1 mouse cellular context compared by ENCODE assay signal in genomic region chr1:74335033-74335432, GRCm38 (mm10).
TF ChIP-seq lines count a peak whose summit lies in the region.

No protein-coding gene starts in this region.

TF ChIP-seq in CH12.LX, 34 proteins besides CTCF, POLR2A, EP300 and RAD21:
- TF ChIP-seq MYC (IDR thresholded peaks at IDR 0.05; ENCODE audit: low read depth, low read length) (no peak), MXI1 (IDR thresholded peaks at IDR 0.05; ENCODE audit: low read depth, low read length) (no peak), MAFK (IDR thresholded peaks at IDR 0.05; ENCODE audit: insufficient replicate concordance, low read length) (no peak), IRF4 (IDR thresholded peaks at IDR 0.05; ENCODE audit: low read depth, low read length) (no peak), ZC3H11A (IDR thresholded peaks at IDR 0.05; ENCODE audit: low read depth, low read length) (no peak), MAZ (IDR thresholded peaks at IDR 0.05; ENCODE audit: low read depth, low read length) (no peak), USF2 (conservative IDR thresholded peaks at IDR 0.05; ENCODE audit: low read depth, low read length) (no peak), PAX5 (IDR thresholded peaks at IDR 0.05; ENCODE audit: low read length) (no peak), ETS1 (conservative IDR thresholded peaks at IDR 0.05; ENCODE audit: low read depth, low read length) (no peak), ZKSCAN1 (IDR thresholded peaks at IDR 0.05; ENCODE audit: borderline replicate concordance, low read depth, low read length) (no peak), TBP (conservative IDR thresholded peaks at IDR 0.05; ENCODE audit: low read depth, low read length) (no peak), ZMIZ1 (IDR thresholded peaks at IDR 0.05; ENCODE audit: low read depth, low read length) (no peak), SMC3 (IDR thresholded peaks at IDR 0.05; ENCODE audit: low read depth, low read length) (no peak)
